Mouse (Mus musculus) intestine, embryonic 15.5 days (tissue): ENCODE measurements around the gene Chmp1a. TPM values are rescaled to one million over a fixed set of nuclear protein-coding genes. Genes with fewer than 3 reads are reported as not detected.
"Not testable (repeated sequence)": the region's sequence is repeated elsewhere in the genome, so short reads cannot be mapped to it uniquely, and the experiment has no call there.

Experiments used
- ATAC-seq: fragments of 200-750 bp; cut with Nextera tagmentation; 2 replicates; pipeline ENCODE4 v1.8.0; 2017; ENCODE audit warnings: moderate TSS enrichment, moderate library complexity
- H3K27ac ChIP-seq: fragments of 300-500 bp; sonication (generic); 2 replicates; pipeline ENCODE4 v1.5.1; 2015; ENCODE audit warnings: mild to moderate bottlenecking, inconsistent platforms
- H3K27me3 ChIP-seq: fragments of 300-500 bp; sonication (generic); replicated peaks from 2 replicates; pipeline ENCODE4 v1.6.1; 2015; ENCODE audit warnings: inconsistent platforms
- H3K36me3 ChIP-seq: fragments of 300-500 bp; sonication (generic); 2 replicates; pipeline ENCODE4 v1.6.1; 2015; ENCODE audit warnings: inconsistent platforms
- H3K4me1 ChIP-seq: fragments of 300-500 bp; sonication (generic); replicated peaks from 2 replicates; pipeline ENCODE4 v1.6.1; 2015; ENCODE audit warnings: inconsistent platforms
- H3K4me2 ChIP-seq: fragments of 300-500 bp; sonication (generic); replicated peaks from 2 replicates; pipeline ENCODE4 v1.6.1; 2015; ENCODE audit warnings: mild to moderate bottlenecking, inconsistent platforms
- H3K4me3 ChIP-seq: fragments of 300-500 bp; sonication (generic); replicated peaks from 2 replicates; pipeline ENCODE4 v1.5.1; 2015; ENCODE audit warnings: inconsistent platforms
- H3K9ac ChIP-seq: fragments of 300-500 bp; sonication (generic); 2 replicates; pipeline ENCODE4 v1.6.1; 2015; ENCODE audit warnings: inconsistent platforms
- H3K9me3 ChIP-seq: fragments of 300-500 bp; sonication (generic); 2 replicates; pipeline ENCODE4 v1.6.1; 2016; ENCODE audit warnings: inconsistent platforms
- WGBS: fragments of 180-500 bp; shearing (Covaris S2); methylation state at CpG from one replicate; pipeline ENCODE4 v1.1.7; 2015; 5-methylcytosine and 5-hydroxymethylcytosine counted together
- polyA plus RNA-seq: library from polyadenylated mRNA; unstranded; fragments of >200 nt; fragmentation: Nextera tagmentation; extraction: Ambion mirVana; gene quantifications from 2 replicates; pipeline ENCODE4 v1.2.1, GENCODE M21; 2015

Gene Chmp1a
- polyA plus RNA-seq, 1 experiment from 2014 or later: 142 TPM

- ATAC-seq: no peak
- H3K4me1 ChIP-seq: no peaks in the 10 kb centered on the region
- no peaks in the 10 kb centered on the region for H3K27me3 ChIP-seq
- peaks cover 30% of the 10 kb centered on the region for H3K36me3 ChIP-seq
- H3K9me3 ChIP-seq: no peaks in the 10 kb centered on the region
- no peak overlapping the region for H3K4me2 ChIP-seq
- no peak overlapping the region for H3K4me3 ChIP-seq
- no peak overlapping the region for H3K27ac ChIP-seq
- H3K9ac ChIP-seq: no peak overlapping the region
- WGBS: 68% methylated on average over 11 of the region's 11 CpGs
These were observed 30.5 kb upstream of the Chmp1a start for GRCm38 (mm10) chr8:123243053-123243452.

- Histone ChIP-seq H3K4me2 (no peak overlapping the region), H3K9me3 (no peaks in the 10 kb centered on the region), H3K4me3 (no peak overlapping the region), H3K27me3 (no peaks in the 10 kb centered on the region), H3K27ac (no peak overlapping the region), H3K9ac (no peak overlapping the region), H3K4me1 (no peaks in the 10 kb centered on the region), H3K36me3 (peaks cover 24% of the 10 kb centered on the region)
- 83% methylated on average over 7 of the region's 7 CpGs for WGBS
- no peak for ATAC-seq
These were observed 29.8 kb upstream of the Chmp1a start for GRCm38 (mm10) chr8:123242107-123242923.

GRCm38 (mm10) chr8:123239398-123239797 is 26.8 kb upstream of the Chmp1a start:
- 91% methylated on average over 10 of the region's 10 CpGs for WGBS
- no peak for ATAC-seq
- no peak overlapping the region for H3K4me2 ChIP-seq

GRCm38 (mm10) chr8:123235520-123236497 is 23.2 kb upstream of the Chmp1a start, which contains the start of gene Spata2l:
Gene Spata2l (minus strand): TSS chr8:123236233.
- Histone ChIP-seq H3K27ac (no peak within 1 kb of the TSS), H3K4me1 (peaks cover 18% of the 10 kb centered on the region), H3K27me3 (peaks cover 22% of the 10 kb centered on the region), H3K4me2 (peak within 1 kb of the TSS; percentile 91), H3K9ac (peak within 1 kb of the TSS; percentile 39), H3K4me3 (peak within 1 kb of the TSS; percentile 52), H3K36me3 (no peaks in the 10 kb centered on the region), H3K9me3 (no peaks in the 10 kb centered on the region)
- WGBS: under 1% methylated on average over 57 of the region's 57 CpGs
- peak; percentile 90 for ATAC-seq

More at GRCm38 (mm10) chr8:123239398-123239797, 26.8 kb upstream of the Chmp1a start:
- Histone ChIP-seq H3K4me1 (peaks cover 18% of the 10 kb centered on the region), H3K27ac (no peak overlapping the region), H3K36me3 (0 out of 2 replicates have a peak, but pooled peaks cover 4% of the 10 kb centered on the region), H3K9ac (no peak overlapping the region), H3K27me3 (peaks cover 11% of the 10 kb centered on the region), H3K4me3 (no peak overlapping the region), H3K9me3 (no peaks in the 10 kb centered on the region)

DNA sequence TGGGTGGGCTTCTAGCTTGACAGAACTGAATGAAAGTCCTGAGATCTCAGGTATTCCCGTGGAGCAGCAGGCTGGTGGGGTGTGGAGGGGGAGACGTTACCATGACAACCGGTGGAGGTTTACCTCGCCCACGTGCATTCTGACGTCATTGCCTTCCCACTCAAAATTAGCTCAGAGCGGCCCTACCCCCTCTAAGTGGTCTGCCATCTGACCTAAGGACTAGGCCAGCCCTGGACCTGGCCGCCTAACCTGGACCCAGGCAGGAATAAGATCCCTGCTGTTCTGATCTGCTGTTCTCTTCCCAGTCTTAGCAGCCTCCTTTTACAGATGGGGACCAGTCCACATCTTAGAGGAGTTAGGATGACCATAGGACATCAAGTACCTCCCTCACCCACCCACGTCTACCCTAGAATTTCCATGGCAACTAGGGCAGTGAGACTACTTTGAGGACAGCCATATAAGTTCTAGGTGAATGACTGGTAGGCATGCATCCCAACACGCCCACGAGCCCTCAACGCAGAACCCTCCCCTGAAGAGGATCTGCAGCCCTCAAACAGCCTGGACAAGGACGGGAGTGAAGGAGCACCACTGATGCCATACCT is 22.5 kb upstream of the Chmp1a start:
- Histone ChIP-seq H3K9me3 (no peaks in the 10 kb centered on the region), H3K4me2 (peak overlapping the region; percentile 91), H3K4me1 (peaks cover 18% of the 10 kb centered on the region), H3K27me3 (peaks cover 22% of the 10 kb centered on the region), H3K9ac (peak overlapping the region; percentile 39), H3K27ac (no peak overlapping the region), H3K4me3 (peak overlapping the region; percentile 52), H3K36me3 (no peaks in the 10 kb centered on the region)
- 0 out of 2 replicates have a peak, but pooled peaks have one; percentile 11 for ATAC-seq
- 36% methylated on average over 13 of the region's 13 CpGs for WGBS

GRCm38 (mm10) chr8:123233760-123234159 is 21.2 kb upstream of the Chmp1a start:
- H3K4me1 ChIP-seq: peaks cover 18% of the 10 kb centered on the region
- H3K9ac ChIP-seq: no peak overlapping the region
- no peaks in the 10 kb centered on the region for H3K36me3 ChIP-seq
- H3K27me3 ChIP-seq: peaks cover 22% of the 10 kb centered on the region
- H3K4me3 ChIP-seq: no peak overlapping the region
- H3K4me2 ChIP-seq: no peak overlapping the region
- no peak overlapping the region for H3K27ac ChIP-seq
- no peak for ATAC-seq
- WGBS: 81% methylated on average over 11 of the region's 11 CpGs
- H3K9me3 ChIP-seq: no peaks in the 10 kb centered on the region

GRCm38 (mm10) chr8:123233300-123233699 is 20.7 kb upstream of the Chmp1a start:
- Histone ChIP-seq H3K27me3 (peaks cover 22% of the 10 kb centered on the region), H3K9ac (no peak overlapping the region), H3K4me3 (no peak overlapping the region), H3K36me3 (no peaks in the 10 kb centered on the region), H3K4me2 (no peak overlapping the region), H3K27ac (no peak overlapping the region), H3K9me3 (no peaks in the 10 kb centered on the region), H3K4me1 (peaks cover 18% of the 10 kb centered on the region)
- WGBS: 65% methylated on average over 13 of the region's 13 CpGs
- ATAC-seq: no peak

GRCm38 (mm10) chr8:123232553-123232952 is 20.0 kb upstream of the Chmp1a start:
- H3K27me3 ChIP-seq: peaks cover 22% of the 10 kb centered on the region
- no peak for ATAC-seq
- 29% methylated on average over 7 of the region's 7 CpGs for WGBS
- H3K4me2 ChIP-seq: no peak overlapping the region
- 0 out of 2 replicates have a peak, but pooled peaks cover 2% of the 10 kb centered on the region for H3K36me3 ChIP-seq
- no peak overlapping the region for H3K27ac ChIP-seq
- no peak overlapping the region for H3K4me3 ChIP-seq
- H3K4me1 ChIP-seq: peaks cover 18% of the 10 kb centered on the region
- H3K9ac ChIP-seq: no peak overlapping the region
- H3K9me3 ChIP-seq: no peaks in the 10 kb centered on the region

- H3K4me2 ChIP-seq: no peak overlapping the region
- no peak for ATAC-seq
- H3K4me3 ChIP-seq: no peak overlapping the region
- 51% methylated on average over 5 of the region's 5 CpGs for WGBS
- no peaks in the 10 kb centered on the region for H3K9me3 ChIP-seq
- no peak overlapping the region for H3K9ac ChIP-seq
- H3K4me1 ChIP-seq: peaks cover 15% of the 10 kb centered on the region
- H3K36me3 ChIP-seq: 0 out of 2 replicates have a peak, but pooled peaks cover 2% of the 10 kb centered on the region
- peaks cover 22% of the 10 kb centered on the region for H3K27me3 ChIP-seq
- H3K27ac ChIP-seq: no peak overlapping the region
These were observed 19.2 kb upstream of the Chmp1a start for GRCm38 (mm10) chr8:123231742-123232141.

DNA sequence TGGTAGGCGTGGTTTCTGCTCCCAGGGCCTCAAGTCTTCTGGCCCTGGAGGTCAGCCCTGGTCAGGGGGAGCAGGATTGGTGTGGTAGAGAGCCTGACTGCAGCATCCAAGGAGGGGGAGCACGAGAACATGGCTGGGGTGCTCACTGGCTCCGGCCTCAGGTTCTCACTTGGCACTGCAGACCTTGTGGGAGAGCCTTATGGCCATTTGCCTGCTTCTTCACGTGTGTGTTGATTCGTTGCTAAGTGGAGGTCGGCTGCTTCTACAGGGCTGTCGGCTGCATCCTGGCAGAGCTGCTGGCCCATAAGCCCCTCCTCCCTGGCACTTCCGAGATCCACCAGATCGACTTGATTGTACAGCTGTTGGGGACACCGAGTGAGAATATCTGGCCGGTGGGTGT is 17.8 kb upstream of the Chmp1a start:
- ATAC-seq, H3K9ac ChIP-seq, H3K36me3 ChIP-seq, H3K4me1 ChIP-seq, H3K4me3 ChIP-seq, H3K4me2 ChIP-seq, H3K27ac ChIP-seq, H3K9me3 ChIP-seq: not testable (repeated sequence)
- peaks cover 20% of the 10 kb centered on the region for H3K27me3 ChIP-seq
- 81% methylated on average over 11 of the region's 11 CpGs for WGBS

GRCm38 (mm10) chr8:123228416-123228815 is 15.9 kb upstream of the Chmp1a start:
- no peak overlapping the region for H3K9ac ChIP-seq
- H3K27ac ChIP-seq: no peak overlapping the region
- peaks cover 2% of the 10 kb centered on the region for H3K27me3 ChIP-seq
- H3K4me2 ChIP-seq: no peak overlapping the region
- WGBS: 97% methylated on average over 1 of the region's 1 CpGs
- ATAC-seq: no peak
- H3K4me1 ChIP-seq: peaks cover 4% of the 10 kb centered on the region; the same call in 1 of the 2 replicates
- H3K9me3 ChIP-seq: no peaks in the 10 kb centered on the region
- H3K36me3 ChIP-seq: 0 out of 2 replicates have a peak, but pooled peaks cover 2% of the 10 kb centered on the region
- H3K4me3 ChIP-seq: no peak overlapping the region
